Mouse (Mus musculus): ENCODE data around the gene Krtap28-10.

GRCm38 (mm10) chr1:83014477-83014876, 27.8 kb downstream of the Krtap28-10 start:
- TF ChIP-seq POLR2A (IDR thresholded peaks at IDR 0.05; ENCODE audit: low read depth, low read length): no peak
- TF ChIP-seq CTCF (IDR thresholded peaks at IDR 0.05; ENCODE audit: extremely low read depth, insufficient read depth, insufficient read length, insufficient replicate concordance): no peak
